In the genomic region with DNA sequence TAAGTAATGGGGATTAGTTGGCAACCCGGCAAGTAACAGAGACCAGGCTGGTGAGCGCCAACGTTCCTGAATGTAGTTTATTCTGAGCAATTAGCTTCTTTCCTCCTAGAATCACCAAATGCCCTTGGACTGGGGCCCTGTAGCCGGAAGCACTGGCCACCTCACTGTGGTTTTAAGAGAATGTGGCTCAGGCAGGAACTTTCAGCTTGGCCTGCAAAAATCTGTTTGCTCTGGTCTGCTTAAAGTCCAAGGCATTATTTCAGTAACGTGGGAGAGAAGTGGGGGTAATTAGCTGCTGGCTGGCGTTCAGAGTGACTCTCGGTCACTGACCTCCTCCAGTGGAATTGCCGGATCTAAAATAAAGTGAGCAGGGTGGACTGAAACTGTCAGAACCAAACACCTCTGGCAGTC, we compare ENCODE assay signal across 8 mouse cellular contexts. TPM values are rescaled to one million over a fixed set of nuclear protein-coding genes. Genes with fewer than 3 reads are reported as not detected.
DNase-seq lines count a peak whose midpoint lies in the region; ATAC-seq and TF ChIP-seq lines count a peak whose summit lies in the region.

No protein-coding gene starts in this region.

- H3K79me2 ChIP-seq in MEL (ENCODE audit: control insufficient read depth, insufficient read depth, low read length, poor library complexity) = peaks cover 33% of the 10 kb centered on the region

- no peaks in the 10 kb centered on the region for H3K27me3 ChIP-seq in heart, embryonic 11.5 days (ENCODE audit: control insufficient read depth, insufficient read depth, low read length)
- no peaks in the 10 kb centered on the region for H3K27me3 ChIP-seq in MEL (ENCODE audit: control insufficient read depth in 1 of 2, insufficient read depth in 2 of 2, low read length in 2 of 2)
- H3K27me3 ChIP-seq in forebrain, embryonic 15.5 days = no peaks in the 10 kb centered on the region

- H3K4me2 ChIP-seq in heart, embryonic 11.5 days = peak overlapping the region; percentile 68
- H3K4me2 ChIP-seq in forebrain, embryonic 15.5 days (replicated peaks) = peak overlapping the region; percentile 87

- no peak for TF ChIP-seq CTCF in MEL (IDR thresholded peaks at IDR 0.05 in 2 of 3, conservative IDR thresholded peaks at IDR 0.05 in 1 of 3; ENCODE audit: control insufficient read depth in 1 of 3, insufficient read depth in 1 of 3, low read depth in 2 of 3, low read length in 3 of 3, poor library complexity in 1 of 3, severe bottlenecking in 1 of 3)

- ATAC-seq in heart, embryonic 11.5 days (replicated peaks; ENCODE audit: insufficient number of reproducible peaks, low FRiP score, low TSS enrichment) = no peak
- ATAC-seq in forebrain, embryonic 15.5 days (replicated peaks) = no peak
- no peak for ATAC-seq in activated CD4-positive, CD25-positive, alpha-beta regulatory T cell, adult 4 months

- H3K36me3 ChIP-seq in heart, embryonic 11.5 days (ENCODE audit: control insufficient read depth, insufficient read depth, low read length) = peaks cover 13% of the 10 kb centered on the region
- H3K36me3 ChIP-seq in MEL (ENCODE audit: control insufficient read depth in 1 of 2, insufficient read depth in 2 of 2, low read length in 2 of 2) = peaks cover 19 to 51% of the 10 kb centered on the region in 2 experiments
- H3K36me3 ChIP-seq in forebrain, embryonic 15.5 days = peaks cover 25% of the 10 kb centered on the region

- 0 out of 2 replicates have a peak overlapping the region, but pooled peaks have one; percentile 23 for H3K27ac ChIP-seq in heart, embryonic 11.5 days (ENCODE audit: low read depth, low read length)
- H3K27ac ChIP-seq in MEL (ENCODE audit: control insufficient read depth, low read depth, low read length) = peak overlapping the region; percentile 96
- peak overlapping the region; percentile 85 for H3K27ac ChIP-seq in forebrain, embryonic 15.5 days (replicated peaks)

- TF ChIP-seq EP300 in MEL (IDR thresholded peaks at IDR 0.05; ENCODE audit: low read depth in 1 of 2, low read length in 2 of 2) = no peak

- TF ChIP-seq RAD21 in MEL (IDR thresholded peaks at IDR 0.05; ENCODE audit: low read depth, low read length) = no peak

- H3K4me1 ChIP-seq in heart, embryonic 11.5 days (ENCODE audit: control insufficient read depth, insufficient read depth, low read length) = peaks cover 26% of the 10 kb centered on the region
- peaks cover 21 to 48% of the 10 kb centered on the region in 2 experiments for H3K4me1 ChIP-seq in MEL (ENCODE audit: control insufficient read depth in 1 of 2, insufficient read depth in 2 of 2, low read length in 2 of 2)
- H3K4me1 ChIP-seq in forebrain, embryonic 15.5 days = peaks cover 21% of the 10 kb centered on the region

- H3K4me3 ChIP-seq in heart, embryonic 11.5 days (ENCODE audit: low read depth, low read length) = peak overlapping the region; percentile 77
- H3K4me3 ChIP-seq in MEL (ENCODE audit: control insufficient read depth in 1 of 2, insufficient read depth in 1 of 2, low read depth in 2 of 2, low read length in 2 of 2) = peak overlapping the region; percentile 72 to 98
- H3K4me3 ChIP-seq in forebrain, embryonic 15.5 days = peak overlapping the region; percentile 85

- no peak for TF ChIP-seq POLR2A in MEL (IDR thresholded peaks at IDR 0.05; ENCODE audit: control insufficient read depth in 1 of 2, insufficient read depth in 1 of 2, low read depth in 1 of 2, low read length in 2 of 2, poor library complexity in 1 of 2)

- H3K9ac ChIP-seq in heart, embryonic 11.5 days (ENCODE audit: low read depth, low read length) = peak overlapping the region; percentile 86
- peak overlapping the region; percentile 94 for H3K9ac ChIP-seq in MEL (ENCODE audit: control insufficient read depth, low read depth, low read length, poor library complexity, severe bottlenecking)
- peak overlapping the region; percentile 82 for H3K9ac ChIP-seq in forebrain, embryonic 15.5 days (replicated peaks)

- H3K9me3 ChIP-seq in heart, embryonic 11.5 days (replicated peaks; ENCODE audit: control insufficient read depth, low read length) = no peaks in the 10 kb centered on the region
- H3K9me3 ChIP-seq in MEL (replicated peaks; ENCODE audit: insufficient read depth, low read length) = no peaks in the 10 kb centered on the region
- H3K9me3 ChIP-seq in forebrain, embryonic 15.5 days = no peaks in the 10 kb centered on the region

- WGBS in heart, embryonic 11.5 days (ENCODE audit: insufficient replicate concordance) = 21% methylated on average over 8 of the region's 8 CpGs
- WGBS in forebrain, embryonic 15.5 days = 3% methylated on average over 8 of the region's 8 CpGs

- DNase-seq in heart, adult 9 months (ENCODE audit: low spot score in 2 of 2) = no peak
- peak; percentile 60 for DNase-seq in MEL (ENCODE audit: low read depth, low spot score)
- DNase-seq in kidney, postnatal 14 days = peak; percentile 69
- peak; percentile 37 for DNase-seq in lung, postnatal 36 days
- DNase-seq in thymus, adult 18-20 months = no peak

TF ChIP-seq in MEL, 35 proteins besides CTCF, POLR2A, EP300 and RAD21:
- TF ChIP-seq CHD1 (IDR thresholded peaks at IDR 0.05; ENCODE audit: low read depth, low read length) (no peak), GATA1 (IDR thresholded peaks at IDR 0.05; ENCODE audit: low read depth, low read length) (no peak), BHLHE40 (IDR thresholded peaks at IDR 0.05; ENCODE audit: borderline replicate concordance, low read depth, low read length) (no peak)

RNA-seq across cellular contexts. Expression of a gene that starts 1.1 kb away (rescaled TPM):
- 50.1 and 54.1 TPM in 2 replicates for polyA plus RNA-seq in heart, embryonic 11.5 days (2014; fragmentation: Nextera tagmentation; extraction: Ambion mirVana)
- total RNA-seq in MEL (2012; rRNA removed) = 80.4 and 109 TPM in 2 replicates
- 100 to 1,000 TPM in 1 of 2 experiments, not detected in 1; 175 TPM for polyA plus RNA-seq in MEL (2012; ENCODE audit: insufficient read depth in 1 of 2, insufficient read length in 2 of 2, low read depth in 1 of 2, low replicate concordance in 2 of 2, missing spikeins in 1 of 2)
- polyA plus RNA-seq in forebrain, embryonic 15.5 days (2015; fragmentation: Nextera tagmentation; extraction: Ambion mirVana) = 52.3 and 53.9 TPM in 2 replicates
- 10 to 100 TPM; 36.1 to 43.3 TPM for polyA plus RNA-seq in activated CD4-positive, CD25-positive, alpha-beta regulatory T cell, adult 4 months (2017; shearing (Covaris generic))

RNA-seq across cellular contexts. Expression of a gene that starts 59.8 kb away (rescaled TPM):
- polyA plus RNA-seq in heart, embryonic 11.5 days (2014; fragmentation: Nextera tagmentation; extraction: Ambion mirVana) = not detected in 2 replicates
- 5.4 and 6.0 TPM in 2 replicates for total RNA-seq in MEL (2012; rRNA removed)
- polyA plus RNA-seq in MEL (2012; ENCODE audit: insufficient read depth in 1 of 2, insufficient read length in 2 of 2, low read depth in 1 of 2, low replicate concordance in 2 of 2, missing spikeins in 1 of 2) = not detected
- not detected in 2 replicates for polyA plus RNA-seq in forebrain, embryonic 15.5 days (2015; fragmentation: Nextera tagmentation; extraction: Ambion mirVana)
- polyA plus RNA-seq in activated CD4-positive, CD25-positive, alpha-beta regulatory T cell, adult 4 months (2017; shearing (Covaris generic)) = not detected

Comparison
In these comparisons a context has a peak if more than half of its experiments do, and no peak if none do; other contexts are left out.
1. H3K27ac ChIP-seq: peak in every context shown above with its lines; median percentile 96 in MEL; 85 in forebrain, embryonic 15.5 days; 23 in heart, embryonic 11.5 days.
2. DNase-seq: peak in MEL (single experiment), kidney, postnatal 14 days (single experiment) and lung, postnatal 36 days (single experiment); none in heart, adult 9 months (0 of 2) and thymus, adult 18-20 months (0 of 2).
3. Peak in every context shown above with its lines, with median percentiles within 50 percentile points of each other: H3K4me3 ChIP-seq and H3K9ac ChIP-seq.